Mouse (Mus musculus): Measurements from ENCODE around the gene Fgf12. TPM values are rescaled to one million over a fixed set of nuclear protein-coding genes. Genes with fewer than 3 reads are reported as not detected.

Gene Fgf12
- polyA plus RNA-seq, 2 experiments = 0.06 TPM; not detected in 1

- Histone ChIP-seq H3K4me3 (ENCODE audit: insufficient read depth in 1 of 2, low read depth in 2 of 2, low read length in 2 of 2) (no peak overlapping the region), H3K36me3 (replicated peaks; ENCODE audit: control insufficient read depth, insufficient read depth, low read depth) (no peaks in the 10 kb centered on the region), H3K4me2 (ENCODE audit: low read depth) (no peak overlapping the region), H3K9me3 (ENCODE audit: control insufficient read depth, low read length) (no peaks in the 10 kb centered on the region), H3K9ac (replicated peaks) (no peak overlapping the region), H3K27me3 (ENCODE audit: control insufficient read depth, insufficient read depth, low read length) (no peaks in the 10 kb centered on the region), H3K27ac (no peak overlapping the region), H3K4me1 (replicated peaks; ENCODE audit: control insufficient read depth in 2 of 2, insufficient read depth in 2 of 2, low read length in 1 of 2) (no peaks in the 10 kb centered on the region)
- no peak for DNase-seq (ENCODE audit: low read depth in 3 of 3, low spot score in 3 of 3)
- no peak for TF ChIP-seq EP300 (IDR thresholded peaks at IDR 0.05; ENCODE audit: low read depth)
- no peak for TF ChIP-seq CTCF (IDR thresholded peaks at IDR 0.05; ENCODE audit: low read depth)
- 59% methylated on average over 15 of the region's 15 CpGs for WGBS (ENCODE audit: insufficient replicate concordance)
- no peak for ATAC-seq (ENCODE audit: insufficient read depth)
These were observed 58.6 kb downstream of the Fgf12 start for GRCm38 (mm10) chr16:28694113-28694899.

GRCm38 (mm10) chr16:28688861-28689385 is 63.9 kb downstream of the Fgf12 start:
- DNase-seq (ENCODE audit: low read depth in 3 of 3, low spot score in 3 of 3) = no peak
- TF ChIP-seq CTCF (IDR thresholded peaks at IDR 0.05; ENCODE audit: low read depth) = no peak
- no peak for TF ChIP-seq EP300 (IDR thresholded peaks at IDR 0.05; ENCODE audit: low read depth)
- H3K27me3 ChIP-seq (ENCODE audit: control insufficient read depth, insufficient read depth, low read length) = no peaks in the 10 kb centered on the region
- 63% methylated on average over 9 of the region's 9 CpGs for WGBS (ENCODE audit: insufficient replicate concordance)
- H3K27ac ChIP-seq = no peak overlapping the region
- no peak for ATAC-seq (ENCODE audit: insufficient read depth)
- no peaks in the 10 kb centered on the region for H3K36me3 ChIP-seq (replicated peaks; ENCODE audit: control insufficient read depth, insufficient read depth, low read depth)
- H3K9me3 ChIP-seq (ENCODE audit: control insufficient read depth, low read length) = no peaks in the 10 kb centered on the region
- H3K4me1 ChIP-seq (replicated peaks; ENCODE audit: control insufficient read depth in 2 of 2, insufficient read depth in 2 of 2, low read length in 1 of 2) = no peaks in the 10 kb centered on the region
- H3K4me3 ChIP-seq (ENCODE audit: insufficient read depth in 1 of 2, low read depth in 2 of 2, low read length in 2 of 2) = no peak overlapping the region
- H3K4me2 ChIP-seq (ENCODE audit: low read depth) = no peak overlapping the region
- no peak overlapping the region for H3K9ac ChIP-seq (replicated peaks)

GRCm38 (mm10) chr16:28681625-28682024 is 71.2 kb downstream of the Fgf12 start:
- H3K4me1 ChIP-seq (replicated peaks; ENCODE audit: control insufficient read depth in 2 of 2, insufficient read depth in 2 of 2, low read length in 1 of 2) = no peaks in the 10 kb centered on the region
- ATAC-seq (ENCODE audit: insufficient read depth) = no peak
- 15% methylated on average over 3 of the region's 3 CpGs for WGBS (ENCODE audit: insufficient replicate concordance)
- H3K9me3 ChIP-seq (ENCODE audit: control insufficient read depth, low read length) = no peaks in the 10 kb centered on the region
- no peak overlapping the region for H3K9ac ChIP-seq (replicated peaks)
- no peaks in the 10 kb centered on the region for H3K27me3 ChIP-seq (ENCODE audit: control insufficient read depth, insufficient read depth, low read length)
- H3K27ac ChIP-seq = no peak overlapping the region
- H3K4me3 ChIP-seq (ENCODE audit: insufficient read depth in 1 of 2, low read depth in 2 of 2, low read length in 2 of 2) = no peak overlapping the region
- no peaks in the 10 kb centered on the region for H3K36me3 ChIP-seq (replicated peaks; ENCODE audit: control insufficient read depth, insufficient read depth, low read depth)
- H3K4me2 ChIP-seq (ENCODE audit: low read depth) = no peak overlapping the region
- TF ChIP-seq EP300 (IDR thresholded peaks at IDR 0.05; ENCODE audit: low read depth) (no peak), CTCF (IDR thresholded peaks at IDR 0.05; ENCODE audit: low read depth) (no peak)
- no peak for DNase-seq (ENCODE audit: low read depth in 3 of 3, low spot score in 3 of 3)

- TF ChIP-seq CTCF (IDR thresholded peaks at IDR 0.05; ENCODE audit: low read depth) (no peak), EP300 (IDR thresholded peaks at IDR 0.05; ENCODE audit: low read depth) (no peak)
- no peaks in the 10 kb centered on the region for H3K36me3 ChIP-seq (replicated peaks; ENCODE audit: control insufficient read depth, insufficient read depth, low read depth)
- ATAC-seq (ENCODE audit: insufficient read depth) (no peak), DNase-seq (ENCODE audit: low read depth in 3 of 3, low spot score in 3 of 3) (no peak)
- WGBS (ENCODE audit: insufficient replicate concordance) = 58% methylated on average over 5 of the region's 5 CpGs
- no peak overlapping the region for H3K9ac ChIP-seq (replicated peaks)
- H3K4me2 ChIP-seq (ENCODE audit: low read depth) = no peak overlapping the region
- H3K4me1 ChIP-seq (replicated peaks; ENCODE audit: control insufficient read depth in 2 of 2, insufficient read depth in 2 of 2, low read length in 1 of 2) = no peaks in the 10 kb centered on the region
- H3K9me3 ChIP-seq (ENCODE audit: control insufficient read depth, low read length) = no peaks in the 10 kb centered on the region
- H3K27me3 ChIP-seq (ENCODE audit: control insufficient read depth, insufficient read depth, low read length) = no peaks in the 10 kb centered on the region
- H3K27ac ChIP-seq = no peak overlapping the region
- H3K4me3 ChIP-seq (ENCODE audit: insufficient read depth in 1 of 2, low read depth in 2 of 2, low read length in 2 of 2) = no peak overlapping the region
These were observed 84.0 kb downstream of the Fgf12 start for GRCm38 (mm10) chr16:28668815-28669347.

- ATAC-seq (ENCODE audit: insufficient read depth) (no peak), DNase-seq (ENCODE audit: low read depth in 3 of 3, low spot score in 3 of 3) (no peak)
- H3K27ac ChIP-seq = no peak overlapping the region
- H3K9me3 ChIP-seq (ENCODE audit: control insufficient read depth, low read length) = no peaks in the 10 kb centered on the region
- H3K4me3 ChIP-seq (ENCODE audit: insufficient read depth in 1 of 2, low read depth in 2 of 2, low read length in 2 of 2) = no peak overlapping the region
- no peak overlapping the region for H3K9ac ChIP-seq (replicated peaks)
- WGBS (ENCODE audit: insufficient replicate concordance) = 71% methylated on average over 10 of the region's 10 CpGs
- H3K36me3 ChIP-seq (replicated peaks; ENCODE audit: control insufficient read depth, insufficient read depth, low read depth) = no peaks in the 10 kb centered on the region
- H3K27me3 ChIP-seq (ENCODE audit: control insufficient read depth, insufficient read depth, low read length) = no peaks in the 10 kb centered on the region
- TF ChIP-seq CTCF (IDR thresholded peaks at IDR 0.05; ENCODE audit: low read depth) (no peak), EP300 (IDR thresholded peaks at IDR 0.05; ENCODE audit: low read depth) (no peak)
- no peaks in the 10 kb centered on the region for H3K4me1 ChIP-seq (replicated peaks; ENCODE audit: control insufficient read depth in 2 of 2, insufficient read depth in 2 of 2, low read length in 1 of 2)
- no peak overlapping the region for H3K4me2 ChIP-seq (ENCODE audit: low read depth)
These were observed 100.2 kb downstream of the Fgf12 start for GRCm38 (mm10) chr16:28652640-28653039.

All from liver, embryonic 14.5 days (tissue).